Mouse (Mus musculus) liver, embryonic 12.5 days (tissue): ENCODE results near the gene Gpx3. TPM values are rescaled to one million over a fixed set of nuclear protein-coding genes. Genes with fewer than 3 reads are reported as not detected.

Experiments
- ATAC-seq: fragments of 200-750 bp; cut with Nextera tagmentation; 2 replicates; pipeline ENCODE4 v1.8.0; 2017; ENCODE audit warnings: moderate number of reproducible peaks, mild to moderate bottlenecking, moderate library complexity
- H3K27ac ChIP-seq: fragments of 300-500 bp; sonication (generic); 2 replicates; pipeline ENCODE4 v1.5.1; 2016; ENCODE audit warnings: mild to moderate bottlenecking
- H3K27me3 ChIP-seq: fragments of 300-500 bp; sonication (generic); replicated peaks from 2 replicates; pipeline ENCODE4 v1.6.1; 2016; ENCODE audit warnings: mild to moderate bottlenecking, moderate library complexity
- H3K36me3 ChIP-seq: fragments of 300-500 bp; sonication (generic); 2 replicates; pipeline ENCODE4 v1.6.1; 2016; ENCODE audit warnings: mild to moderate bottlenecking, moderate library complexity
- H3K4me1 ChIP-seq: fragments of 300-500 bp; sonication (generic); 2 replicates; pipeline ENCODE4 v1.6.1; 2016
- H3K4me2 ChIP-seq: fragments of 300-500 bp; sonication (generic); 2 replicates; pipeline ENCODE4 v1.6.1; 2016; ENCODE audit warnings: mild to moderate bottlenecking, moderate library complexity
- H3K4me3 ChIP-seq: fragments of 300-500 bp; sonication (generic); 2 replicates; pipeline ENCODE4 v1.5.1; 2016; ENCODE audit warnings: mild to moderate bottlenecking, moderate library complexity
- H3K9ac ChIP-seq: fragments of 300-500 bp; sonication (generic); 2 replicates; pipeline ENCODE4 v1.6.1; 2016; ENCODE audit warnings: mild to moderate bottlenecking, moderate library complexity
- H3K9me3 ChIP-seq: fragments of 300-500 bp; sonication (generic); replicated peaks from 2 replicates; pipeline ENCODE4 v1.6.1; 2016; ENCODE audit warnings: mild to moderate bottlenecking, moderate library complexity
- WGBS: fragments of 180-500 bp; shearing (Covaris S2); methylation state at CpG from one replicate; pipeline ENCODE4 v1.1.7; 2016; ENCODE audit not compliant: insufficient replicate concordance; 5-methylcytosine and 5-hydroxymethylcytosine counted together
- polyA plus RNA-seq: library from polyadenylated mRNA; unstranded; fragments of >200 nt; fragmentation: Nextera tagmentation; extraction: Ambion mirVana; gene quantifications from 2 replicates; pipeline ENCODE4 v1.2.1, GENCODE M21; 2016

Gene Gpx3
- polyA plus RNA-seq, 1 experiment from 2014 or later = 30.9 TPM

DNA sequence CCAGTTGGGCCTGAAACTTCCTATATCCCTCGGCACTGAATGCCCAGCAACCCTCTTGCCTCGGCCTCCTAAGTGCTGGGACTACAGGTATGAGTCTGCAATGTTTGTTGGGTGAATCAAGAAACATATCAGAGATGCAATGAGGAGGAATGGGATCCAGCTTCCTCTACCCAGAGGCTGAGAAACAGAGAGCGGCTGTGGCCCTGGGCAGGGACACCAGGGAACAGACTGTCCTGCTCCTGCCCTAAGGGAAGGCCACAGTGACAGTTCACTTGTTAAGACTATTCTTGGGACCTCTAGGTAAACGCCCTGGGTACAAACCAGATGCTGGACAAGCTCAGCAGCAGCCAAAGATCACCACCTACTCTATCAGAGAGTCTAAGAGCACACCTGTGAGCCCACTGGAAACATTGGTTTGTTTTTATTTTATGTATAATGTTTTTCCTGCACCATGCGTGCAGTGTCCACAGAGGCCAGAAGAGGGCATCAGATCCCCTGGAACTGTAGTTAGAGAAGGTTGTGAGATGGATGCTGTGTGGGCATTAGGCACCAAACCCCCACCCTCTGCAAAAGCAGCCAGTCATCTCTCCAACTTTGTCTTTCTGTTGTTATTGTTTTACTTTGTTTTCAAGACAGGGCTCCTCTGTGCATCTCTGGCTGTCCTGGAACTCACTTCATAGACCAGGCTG, 29.3 kb downstream of the Gpx3 start:
- Histone ChIP-seq H3K9ac (no peak overlapping the region), H3K27ac (no peak overlapping the region), H3K36me3 (peaks cover 79% of the 10 kb centered on the region), H3K27me3 (no peaks in the 10 kb centered on the region), H3K4me1 (peaks cover 6% of the 10 kb centered on the region; the same call in 1 of the 2 replicates), H3K4me3 (no peak overlapping the region), H3K4me2 (no peak overlapping the region), H3K9me3 (no peaks in the 10 kb centered on the region)
- 55% methylated on average over 5 of the region's 5 CpGs for WGBS
- ATAC-seq = no peak

DNA sequence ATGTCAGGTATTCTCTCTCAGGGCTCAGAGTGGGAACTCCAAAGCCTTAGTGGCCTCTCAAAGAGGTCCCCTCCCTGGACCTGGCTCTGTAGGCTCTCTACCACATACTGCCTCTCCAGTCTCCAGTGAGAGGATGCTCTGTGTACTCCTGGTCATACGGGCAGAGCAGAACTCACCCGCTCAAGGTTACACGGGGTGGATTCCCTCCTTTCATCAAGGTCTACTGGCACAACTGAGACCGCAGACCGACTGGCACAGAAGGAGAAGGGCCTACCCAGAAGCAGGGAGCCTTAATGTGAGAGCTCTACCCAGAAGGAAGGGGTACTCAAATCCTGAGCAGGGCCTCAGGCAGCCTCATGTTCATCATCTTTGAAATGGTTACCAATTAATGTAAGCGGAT, 30.3 kb downstream of the Gpx3 start:
- WGBS = 88% methylated on average over 6 of the region's 6 CpGs
- Histone ChIP-seq H3K4me1 (peaks cover 10% of the 10 kb centered on the region; the same call in 1 of the 2 replicates), H3K27ac (no peak overlapping the region), H3K4me3 (no peak overlapping the region), H3K9ac (no peak overlapping the region), H3K4me2 (no peak overlapping the region), H3K36me3 (peaks cover 78% of the 10 kb centered on the region), H3K27me3 (no peaks in the 10 kb centered on the region), H3K9me3 (no peaks in the 10 kb centered on the region)
- ATAC-seq = no peak

DNA sequence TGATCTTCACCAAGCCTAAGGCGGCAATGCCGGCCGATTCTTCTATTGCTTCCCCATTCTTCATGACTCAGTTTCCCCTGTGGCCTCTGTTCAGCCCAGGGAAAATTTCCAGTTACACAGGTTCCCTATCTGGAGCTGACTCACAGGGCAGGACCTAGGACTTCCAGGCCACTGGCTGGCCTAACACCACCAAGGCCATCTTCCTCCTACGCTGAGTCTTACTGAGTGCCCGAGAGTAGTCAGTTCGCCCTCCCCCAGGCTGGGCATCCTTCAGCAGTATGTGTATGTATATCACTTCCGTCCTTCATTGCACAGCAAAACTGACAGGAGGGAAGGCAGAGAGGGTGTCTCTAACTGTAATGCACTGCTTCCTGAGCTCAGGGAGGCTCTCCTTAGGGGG, 31.9 kb downstream of the Gpx3 start:
- Histone ChIP-seq H3K36me3 (peaks cover 77% of the 10 kb centered on the region), H3K9me3 (no peaks in the 10 kb centered on the region), H3K27me3 (no peaks in the 10 kb centered on the region), H3K4me1 (peaks cover 18% of the 10 kb centered on the region; the same call in 1 of the 2 replicates), H3K9ac (no peak overlapping the region), H3K4me2 (no peak overlapping the region), H3K4me3 (no peak overlapping the region), H3K27ac (no peak overlapping the region)
- WGBS = 74% methylated on average over 7 of the region's 7 CpGs
- ATAC-seq = no peak

DNA sequence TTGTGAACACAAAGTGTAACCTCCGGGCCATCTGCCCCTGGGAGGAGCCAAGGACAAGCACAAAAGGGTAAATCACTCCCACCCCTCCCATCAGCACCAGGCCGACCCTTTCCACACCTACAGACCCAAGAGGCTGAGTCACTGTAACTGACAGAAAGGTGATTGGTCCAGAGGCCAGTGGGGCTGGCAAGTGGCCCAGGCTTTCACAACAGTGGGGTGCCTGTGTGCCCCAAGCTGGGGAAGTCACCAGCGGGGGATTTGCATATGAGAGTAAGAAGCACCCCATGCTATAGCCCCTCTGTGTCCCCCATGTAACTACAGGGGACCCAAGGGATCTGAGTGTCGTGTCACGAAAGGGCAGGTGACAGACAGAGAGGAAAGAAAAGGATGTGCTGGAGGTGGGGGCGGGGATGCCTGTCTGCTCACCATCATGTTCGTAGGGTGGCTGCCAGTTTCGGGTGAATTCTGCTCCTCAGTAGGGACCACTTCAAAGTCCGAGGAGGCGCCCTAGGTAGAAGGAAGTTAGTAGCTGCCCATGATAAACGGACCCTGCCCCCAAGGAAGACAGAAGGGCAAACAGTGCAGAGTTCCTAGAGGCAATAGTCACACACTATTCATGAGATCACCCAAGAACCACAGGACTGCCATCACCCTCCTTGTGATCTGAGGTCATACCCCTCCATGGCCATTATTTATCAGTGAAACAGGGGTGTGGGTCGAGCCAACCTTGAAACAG, 34.0 kb downstream of the Gpx3 start:
- no peak for ATAC-seq
- H3K4me3 ChIP-seq = no peak overlapping the region
- WGBS = 54% methylated on average over 12 of the region's 12 CpGs
- H3K36me3 ChIP-seq = peaks cover 61% of the 10 kb centered on the region
- H3K9ac ChIP-seq = no peak overlapping the region
- no peaks in the 10 kb centered on the region for H3K27me3 ChIP-seq
- H3K27ac ChIP-seq = no peak overlapping the region
- H3K9me3 ChIP-seq = no peaks in the 10 kb centered on the region
- H3K4me1 ChIP-seq = peaks cover 22% of the 10 kb centered on the region; the same call in 1 of the 2 replicates
- H3K4me2 ChIP-seq = no peak overlapping the region

GRCm38 (mm10) chr11:54936771-54937140, 34.5 kb downstream of the Gpx3 start:
- Histone ChIP-seq H3K36me3 (peaks cover 57% of the 10 kb centered on the region), H3K4me3 (no peak overlapping the region), H3K9ac (no peak overlapping the region), H3K4me2 (no peak overlapping the region), H3K27ac (no peak overlapping the region), H3K27me3 (no peaks in the 10 kb centered on the region), H3K4me1 (peaks cover 22% of the 10 kb centered on the region; the same call in 1 of the 2 replicates), H3K9me3 (no peaks in the 10 kb centered on the region)
- WGBS = 78% methylated on average over 3 of the region's 3 CpGs
- no peak for ATAC-seq

DNA sequence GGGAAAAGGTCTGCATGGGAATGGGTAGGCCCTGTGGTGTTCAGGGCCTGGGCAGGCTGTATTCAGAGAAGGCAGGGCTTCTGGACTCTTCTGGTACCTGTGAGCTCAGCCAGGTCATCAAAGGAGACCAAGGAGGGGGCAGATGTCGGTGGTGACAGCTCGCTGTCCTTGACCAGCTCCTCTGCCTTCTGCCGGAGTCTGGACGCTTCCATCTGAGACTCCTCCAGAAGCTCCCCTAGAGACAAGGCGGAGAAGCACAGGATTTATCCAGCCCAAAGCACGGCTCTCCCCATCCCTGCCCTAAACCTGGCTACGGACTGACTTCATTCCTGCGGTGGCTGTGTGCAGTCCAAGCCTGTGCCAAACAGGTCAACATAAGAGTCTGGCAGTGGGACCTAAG, 37.2 kb downstream of the Gpx3 start:
- 73% methylated on average over 8 of the region's 8 CpGs for WGBS
- no peak overlapping the region for H3K27ac ChIP-seq
- no peak overlapping the region for H3K4me3 ChIP-seq
- no peaks in the 10 kb centered on the region for H3K27me3 ChIP-seq
- H3K4me1 ChIP-seq = peaks cover 22% of the 10 kb centered on the region; the same call in 1 of the 2 replicates
- H3K36me3 ChIP-seq = peaks cover 36% of the 10 kb centered on the region
- no peaks in the 10 kb centered on the region for H3K9me3 ChIP-seq
- no peak overlapping the region for H3K4me2 ChIP-seq
- no peak overlapping the region for H3K9ac ChIP-seq
- no peak for ATAC-seq

DNA sequence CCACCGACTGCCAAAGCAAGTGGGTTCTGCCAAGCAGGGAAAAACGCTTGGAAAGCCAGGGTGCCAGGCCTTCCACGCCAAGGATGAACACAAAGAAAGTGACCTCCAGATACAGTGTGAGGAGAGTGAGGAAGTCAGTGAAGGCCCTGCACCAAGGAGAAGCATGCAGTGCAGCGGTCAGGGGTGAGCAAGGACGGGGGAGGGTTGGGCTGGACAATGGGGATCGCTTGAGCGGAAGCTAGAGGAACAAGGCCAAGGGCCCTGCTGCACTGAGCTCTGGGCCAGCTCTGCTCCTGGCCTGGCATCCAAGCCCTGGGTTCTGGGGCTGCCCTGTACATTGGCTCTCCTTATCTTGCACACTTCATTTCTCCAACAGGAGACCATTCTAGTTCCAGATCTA, 37.8 kb downstream of the Gpx3 start:
- 55% methylated on average over 7 of the region's 7 CpGs for WGBS
- Histone ChIP-seq H3K27ac (no peak overlapping the region), H3K4me2 (no peak overlapping the region), H3K9me3 (no peaks in the 10 kb centered on the region), H3K36me3 (peaks cover 33% of the 10 kb centered on the region), H3K4me1 (peaks cover 22% of the 10 kb centered on the region; the same call in 1 of the 2 replicates), H3K27me3 (no peaks in the 10 kb centered on the region), H3K9ac (no peak overlapping the region), H3K4me3 (no peak overlapping the region)
- no peak for ATAC-seq

DNA sequence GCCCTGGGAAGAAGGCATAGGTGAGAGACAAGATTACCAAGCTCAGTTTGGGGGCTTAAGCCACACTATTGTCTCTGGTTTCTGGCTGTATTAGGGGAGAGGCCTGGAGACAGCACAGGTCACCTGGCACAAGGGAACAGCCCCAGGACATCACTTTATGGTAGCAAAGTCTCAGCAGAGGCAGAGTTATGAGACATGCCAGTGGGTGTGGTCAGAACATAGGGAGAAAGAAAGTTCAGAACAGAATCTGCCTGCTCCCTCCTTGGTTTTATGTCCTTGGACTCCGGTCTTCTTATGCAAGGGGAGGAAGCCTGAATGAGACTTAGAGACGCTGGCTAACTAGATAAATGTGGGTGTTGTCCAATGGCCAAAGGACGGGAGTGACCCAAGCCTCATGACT, 42.4 kb downstream of the Gpx3 start:
- ATAC-seq = no peak
- no peak overlapping the region for H3K4me3 ChIP-seq
- H3K27ac ChIP-seq = no peak overlapping the region
- no peak overlapping the region for H3K9ac ChIP-seq
- no peak overlapping the region for H3K4me2 ChIP-seq
- H3K27me3 ChIP-seq = no peaks in the 10 kb centered on the region
- H3K9me3 ChIP-seq = no peaks in the 10 kb centered on the region
- 65% methylated on average over 3 of the region's 3 CpGs for WGBS
- no peaks in the 10 kb centered on the region for H3K36me3 ChIP-seq
- no peaks in the 10 kb centered on the region for H3K4me1 ChIP-seq

DNA sequence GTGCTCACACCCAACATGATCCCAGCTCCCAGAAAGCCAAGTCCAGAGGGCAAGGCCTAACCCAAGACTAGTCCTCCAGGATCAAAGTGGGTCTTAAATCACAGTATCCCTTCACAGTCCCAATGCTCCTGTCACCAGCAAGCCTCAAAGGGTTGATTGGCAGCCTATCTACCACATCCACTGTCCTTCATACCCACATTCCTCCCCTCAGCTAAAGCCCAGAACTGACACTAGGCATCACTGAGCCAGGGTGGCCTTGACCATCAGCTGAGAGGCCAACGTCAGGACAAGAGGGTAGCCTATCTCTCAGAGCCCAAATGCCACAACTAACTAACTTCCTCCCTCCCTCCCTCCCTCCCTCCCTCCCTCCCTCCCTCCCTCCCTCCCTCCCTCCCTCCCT, 47.5 kb downstream of the Gpx3 start:
- no peaks in the 10 kb centered on the region for H3K36me3 ChIP-seq
- H3K27ac ChIP-seq = no peak overlapping the region
- no peak overlapping the region for H3K9ac ChIP-seq
- no peak overlapping the region for H3K4me2 ChIP-seq
- no peaks in the 10 kb centered on the region for H3K27me3 ChIP-seq
- no peaks in the 10 kb centered on the region for H3K9me3 ChIP-seq
- no peak for ATAC-seq
- 15% methylated on average over 1 of the region's 1 CpGs for WGBS
- H3K4me3 ChIP-seq = no peak overlapping the region
- H3K4me1 ChIP-seq = peaks cover 24% of the 10 kb centered on the region

DNA sequence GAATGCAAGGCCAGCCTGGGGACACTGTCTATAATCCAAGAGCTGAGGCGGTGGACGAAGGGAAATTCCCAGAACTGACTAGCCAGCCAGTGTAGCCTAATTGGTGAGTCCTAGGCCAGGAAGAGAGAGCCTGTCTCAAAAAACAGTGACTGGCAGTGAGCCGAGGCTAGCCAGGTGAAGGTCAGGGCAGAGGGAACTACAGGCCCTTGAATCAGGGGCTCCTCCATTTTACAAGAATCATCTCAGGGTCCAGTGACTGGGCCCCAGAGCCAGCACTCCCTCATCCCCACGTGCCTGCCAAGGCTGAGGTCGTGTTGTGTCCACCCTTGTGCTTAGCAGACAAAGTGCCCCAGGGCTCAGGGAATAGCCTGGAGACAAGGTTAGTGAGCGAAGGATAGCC, 48.4 kb downstream of the Gpx3 start:
- Histone ChIP-seq H3K9ac (no peak overlapping the region), H3K4me1 (peaks cover 29% of the 10 kb centered on the region), H3K27ac (no peak overlapping the region), H3K36me3 (no peaks in the 10 kb centered on the region), H3K27me3 (no peaks in the 10 kb centered on the region), H3K4me2 (no peak overlapping the region), H3K4me3 (no peak overlapping the region), H3K9me3 (no peaks in the 10 kb centered on the region)
- 71% methylated on average over 6 of the region's 6 CpGs for WGBS
- ATAC-seq = no peak

- no peak overlapping the region for H3K27ac ChIP-seq
- H3K36me3 ChIP-seq = no peaks in the 10 kb centered on the region
- H3K4me3 ChIP-seq = no peak overlapping the region
- H3K4me1 ChIP-seq = peaks cover 44% of the 10 kb centered on the region
- 56% methylated on average over 6 of the region's 6 CpGs for WGBS
- H3K9ac ChIP-seq = no peak overlapping the region
- H3K4me2 ChIP-seq = no peak overlapping the region
- no peaks in the 10 kb centered on the region for H3K9me3 ChIP-seq
- no peak for ATAC-seq
- H3K27me3 ChIP-seq = no peaks in the 10 kb centered on the region
These were observed 50.4 kb downstream of the Gpx3 start for GRCm38 (mm10) chr11:54952651-54953050.

DNA sequence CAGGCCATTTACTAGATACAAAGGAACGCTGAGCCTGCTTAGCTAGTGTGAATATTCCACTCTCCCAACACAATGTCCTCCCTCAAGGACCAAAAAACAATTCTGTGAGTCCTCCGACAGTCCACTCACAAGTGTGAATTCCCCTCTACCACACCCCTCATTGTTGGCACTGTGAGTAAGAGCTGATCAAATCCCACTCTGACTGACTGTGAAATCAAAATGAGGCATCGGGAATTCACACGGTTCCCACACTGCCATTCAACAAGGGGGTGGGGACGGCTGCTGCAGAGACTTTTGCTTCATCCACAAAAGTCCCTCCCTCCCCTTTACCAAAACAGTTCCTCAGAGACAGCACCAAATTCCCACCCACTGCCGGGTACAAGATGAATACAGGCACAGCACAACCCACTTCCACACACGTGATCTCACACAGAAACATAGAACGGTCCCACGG, 51.8 kb downstream of the Gpx3 start:
- no peak overlapping the region for H3K27ac ChIP-seq
- no peaks in the 10 kb centered on the region for H3K27me3 ChIP-seq
- H3K9ac ChIP-seq = no peak overlapping the region
- peaks cover 58% of the 10 kb centered on the region for H3K4me1 ChIP-seq
- H3K4me2 ChIP-seq = peak overlapping the region; percentile 83; the same call in 1 of the 2 replicates
- no peaks in the 10 kb centered on the region for H3K9me3 ChIP-seq
- H3K36me3 ChIP-seq = no peaks in the 10 kb centered on the region
- 67% methylated on average over 9 of the region's 9 CpGs for WGBS
- H3K4me3 ChIP-seq = no peak overlapping the region
- ATAC-seq = no peak
